Mouse (Mus musculus) intestine, embryonic 15.5 days (tissue): ENCODE data around the gene Krt12. TPM values are rescaled to one million over a fixed set of nuclear protein-coding genes. Genes with fewer than 3 reads are reported as not detected.

ENCODE experiments used
- ATAC-seq: fragments of 200-750 bp; cut with Nextera tagmentation; 2 replicates; pipeline ENCODE4 v1.8.0; 2017; ENCODE audit warnings: moderate TSS enrichment, moderate library complexity
- H3K27ac ChIP-seq: fragments of 300-500 bp; sonication (generic); 2 replicates; pipeline ENCODE4 v1.5.1; 2015; ENCODE audit warnings: mild to moderate bottlenecking, inconsistent platforms
- H3K27me3 ChIP-seq: fragments of 300-500 bp; sonication (generic); replicated peaks from 2 replicates; pipeline ENCODE4 v1.6.1; 2015; ENCODE audit warnings: inconsistent platforms
- H3K36me3 ChIP-seq: fragments of 300-500 bp; sonication (generic); 2 replicates; pipeline ENCODE4 v1.6.1; 2015; ENCODE audit warnings: inconsistent platforms
- H3K4me1 ChIP-seq: fragments of 300-500 bp; sonication (generic); replicated peaks from 2 replicates; pipeline ENCODE4 v1.6.1; 2015; ENCODE audit warnings: inconsistent platforms
- H3K4me2 ChIP-seq: fragments of 300-500 bp; sonication (generic); replicated peaks from 2 replicates; pipeline ENCODE4 v1.6.1; 2015; ENCODE audit warnings: mild to moderate bottlenecking, inconsistent platforms
- H3K4me3 ChIP-seq: fragments of 300-500 bp; sonication (generic); replicated peaks from 2 replicates; pipeline ENCODE4 v1.5.1; 2015; ENCODE audit warnings: inconsistent platforms
- H3K9ac ChIP-seq: fragments of 300-500 bp; sonication (generic); 2 replicates; pipeline ENCODE4 v1.6.1; 2015; ENCODE audit warnings: inconsistent platforms
- H3K9me3 ChIP-seq: fragments of 300-500 bp; sonication (generic); 2 replicates; pipeline ENCODE4 v1.6.1; 2016; ENCODE audit warnings: inconsistent platforms
- WGBS: fragments of 180-500 bp; shearing (Covaris S2); methylation state at CpG from one replicate; pipeline ENCODE4 v1.1.7; 2015; 5-methylcytosine and 5-hydroxymethylcytosine counted together
- polyA plus RNA-seq: library from polyadenylated mRNA; unstranded; fragments of >200 nt; fragmentation: Nextera tagmentation; extraction: Ambion mirVana; gene quantifications from 2 replicates; pipeline ENCODE4 v1.2.1, GENCODE M21; 2015

Gene Krt12
- polyA plus RNA-seq, 1 experiment from 2014 or later = not detected

- no peaks in the 10 kb centered on the region for H3K27me3 ChIP-seq
- 0 out of 2 replicates have a peak within 1 kb of the TSS, but pooled peaks have one; percentile 13 for H3K9ac ChIP-seq
- WGBS = 16% methylated on average over 10 of the region's 10 CpGs
- 0 out of 2 replicates have a peak within 1 kb of the TSS, but pooled peaks have one; percentile 36 for H3K27ac ChIP-seq
- no peaks in the 10 kb centered on the region for H3K36me3 ChIP-seq
- no peak for ATAC-seq
- H3K9me3 ChIP-seq = no peaks in the 10 kb centered on the region
- H3K4me1 ChIP-seq = peaks cover 9% of the 10 kb centered on the region; the same call in 1 of the 2 replicates
- H3K4me2 ChIP-seq = peak within 1 kb of the TSS; percentile 33
- H3K4me3 ChIP-seq = peak within 1 kb of the TSS; percentile 30
Observed at GRCm38 (mm10) chr11:99437972-99438371, 15.9 kb upstream of the Krt12 start, which contains the start of gene Krt20. TSS of gene Krt20 (minus strand) at chr11:99438150.

GRCm38 (mm10) chr11:99436625-99437024, 14.6 kb upstream of the Krt12 start:
- Histone ChIP-seq H3K4me3 (no peak overlapping the region), H3K9ac (no peak overlapping the region), H3K27me3 (no peaks in the 10 kb centered on the region), H3K4me1 (peaks cover 9% of the 10 kb centered on the region; the same call in 1 of the 2 replicates), H3K27ac (peak overlapping the region; percentile 38; the same call in 1 of the 2 replicates), H3K9me3 (no peaks in the 10 kb centered on the region), H3K4me2 (peak overlapping the region; percentile 32), H3K36me3 (no peaks in the 10 kb centered on the region)
- 66% methylated on average over 4 of the region's 4 CpGs for WGBS
- peak; percentile 76 for ATAC-seq

- no peaks in the 10 kb centered on the region for H3K36me3 ChIP-seq
- 55% methylated on average over 12 of the region's 12 CpGs for WGBS
- no peaks in the 10 kb centered on the region for H3K9me3 ChIP-seq
- H3K9ac ChIP-seq = no peak overlapping the region
- H3K4me2 ChIP-seq = no peak overlapping the region
- H3K27ac ChIP-seq = no peak overlapping the region
- H3K4me3 ChIP-seq = no peak overlapping the region
- no peak; the same call in 1 of the 2 replicates for ATAC-seq
- H3K27me3 ChIP-seq = no peaks in the 10 kb centered on the region
- no peaks in the 10 kb centered on the region for H3K4me1 ChIP-seq
Observed at GRCm38 (mm10) chr11:99430670-99431069, 8.6 kb upstream of the Krt12 start.

- 48% methylated on average over 10 of the region's 10 CpGs for WGBS
- H3K36me3 ChIP-seq = no peaks in the 10 kb centered on the region
- H3K9me3 ChIP-seq = no peaks in the 10 kb centered on the region
- no peak overlapping the region for H3K9ac ChIP-seq
- no peaks in the 10 kb centered on the region for H3K4me1 ChIP-seq
- no peak overlapping the region for H3K27ac ChIP-seq
- ATAC-seq = no peak
- H3K4me3 ChIP-seq = no peak overlapping the region
- no peaks in the 10 kb centered on the region for H3K27me3 ChIP-seq
- H3K4me2 ChIP-seq = no peak overlapping the region
Observed at GRCm38 (mm10) chr11:99420586-99420985, 1.5 kb downstream of the Krt12 start.

- Histone ChIP-seq H3K9me3 (no peaks in the 10 kb centered on the region), H3K4me3 (no peak overlapping the region), H3K27ac (no peak overlapping the region), H3K4me1 (no peaks in the 10 kb centered on the region), H3K9ac (no peak overlapping the region), H3K36me3 (no peaks in the 10 kb centered on the region), H3K4me2 (no peak overlapping the region), H3K27me3 (no peaks in the 10 kb centered on the region)
- ATAC-seq = no peak
- 73% methylated on average over 16 of the region's 16 CpGs for WGBS
Observed at GRCm38 (mm10) chr11:99417819-99418218, 4.2 kb downstream of the Krt12 start.

GRCm38 (mm10) chr11:99416902-99417301, 5.2 kb downstream of the Krt12 start:
- no peaks in the 10 kb centered on the region for H3K27me3 ChIP-seq
- no peaks in the 10 kb centered on the region for H3K9me3 ChIP-seq
- no peak overlapping the region for H3K4me2 ChIP-seq
- 85% methylated on average over 13 of the region's 13 CpGs for WGBS
- ATAC-seq = no peak
- no peak overlapping the region for H3K4me3 ChIP-seq
- H3K4me1 ChIP-seq = no peaks in the 10 kb centered on the region
- no peaks in the 10 kb centered on the region for H3K36me3 ChIP-seq
- no peak overlapping the region for H3K9ac ChIP-seq
- H3K27ac ChIP-seq = no peak overlapping the region

- Histone ChIP-seq H3K4me1 (no peaks in the 10 kb centered on the region), H3K4me3 (no peak overlapping the region), H3K36me3 (no peaks in the 10 kb centered on the region), H3K9me3 (no peaks in the 10 kb centered on the region), H3K4me2 (no peak overlapping the region), H3K9ac (no peak overlapping the region), H3K27ac (no peak overlapping the region), H3K27me3 (no peaks in the 10 kb centered on the region)
- 77% methylated on average over 13 of the region's 13 CpGs for WGBS
- ATAC-seq = peak; percentile 82
Observed at GRCm38 (mm10) chr11:99414463-99415147, 7.5 kb downstream of the Krt12 start.

- Histone ChIP-seq H3K36me3 (no peaks in the 10 kb centered on the region), H3K9me3 (no peaks in the 10 kb centered on the region), H3K9ac (no peak overlapping the region), H3K4me2 (no peak overlapping the region), H3K4me3 (no peak overlapping the region), H3K27ac (no peak overlapping the region), H3K27me3 (no peaks in the 10 kb centered on the region), H3K4me1 (no peaks in the 10 kb centered on the region)
- no peak for ATAC-seq
- WGBS = 16% methylated on average over 6 of the region's 6 CpGs
Observed at GRCm38 (mm10) chr11:99413247-99413646, 8.8 kb downstream of the Krt12 start.

GRCm38 (mm10) chr11:99406186-99406585, 15.9 kb downstream of the Krt12 start:
- Histone ChIP-seq H3K27ac (no peak overlapping the region), H3K4me1 (no peaks in the 10 kb centered on the region), H3K36me3 (no peaks in the 10 kb centered on the region), H3K27me3 (no peaks in the 10 kb centered on the region), H3K4me2 (no peak overlapping the region), H3K4me3 (no peak overlapping the region), H3K9ac (no peak overlapping the region), H3K9me3 (no peaks in the 10 kb centered on the region)
- 66% methylated on average over 10 of the region's 10 CpGs for WGBS
- ATAC-seq = no peak

GRCm38 (mm10) chr11:99399956-99400549, 22.0 kb downstream of the Krt12 start:
- Histone ChIP-seq H3K27ac (no peak overlapping the region), H3K4me3 (no peak overlapping the region), H3K4me2 (no peak overlapping the region), H3K36me3 (no peaks in the 10 kb centered on the region), H3K9me3 (no peaks in the 10 kb centered on the region), H3K9ac (no peak overlapping the region), H3K4me1 (no peaks in the 10 kb centered on the region), H3K27me3 (no peaks in the 10 kb centered on the region; the same call in 1 of the 2 replicates)
- ATAC-seq = no peak
- WGBS = 83% methylated on average over 13 of the region's 13 CpGs

GRCm38 (mm10) chr11:99398832-99399231, 23.2 kb downstream of the Krt12 start:
- no peak for ATAC-seq
- Histone ChIP-seq H3K9me3 (no peaks in the 10 kb centered on the region), H3K4me1 (no peaks in the 10 kb centered on the region), H3K9ac (no peak overlapping the region), H3K27ac (no peak overlapping the region), H3K4me2 (no peak overlapping the region), H3K4me3 (no peak overlapping the region), H3K27me3 (no peaks in the 10 kb centered on the region; the same call in 1 of the 2 replicates), H3K36me3 (no peaks in the 10 kb centered on the region)
- WGBS = 59% methylated on average over 8 of the region's 8 CpGs

GRCm38 (mm10) chr11:99398084-99398483, 24.0 kb downstream of the Krt12 start:
- H3K4me1 ChIP-seq = no peaks in the 10 kb centered on the region
- no peaks in the 10 kb centered on the region for H3K36me3 ChIP-seq
- no peak overlapping the region for H3K27ac ChIP-seq
- WGBS = 74% methylated on average over 3 of the region's 3 CpGs
- no peak overlapping the region for H3K4me2 ChIP-seq
- no peaks in the 10 kb centered on the region for H3K9me3 ChIP-seq
- H3K27me3 ChIP-seq = no peaks in the 10 kb centered on the region; the same call in 1 of the 2 replicates
- H3K4me3 ChIP-seq = no peak overlapping the region
- H3K9ac ChIP-seq = no peak overlapping the region
- no peak for ATAC-seq
